Mouse (Mus musculus) natural killer cell, adult 2 months (primary cell): ENCODE results near the gene Hdac11.

ENCODE experiments used
- DNase-seq, 2 experiments: peaks; one replicate each; pipeline ENCODE4 v3.0.0; 2022; ENCODE audit warnings: low spot score in 2 of 2

The Hdac11 gene

DNA sequence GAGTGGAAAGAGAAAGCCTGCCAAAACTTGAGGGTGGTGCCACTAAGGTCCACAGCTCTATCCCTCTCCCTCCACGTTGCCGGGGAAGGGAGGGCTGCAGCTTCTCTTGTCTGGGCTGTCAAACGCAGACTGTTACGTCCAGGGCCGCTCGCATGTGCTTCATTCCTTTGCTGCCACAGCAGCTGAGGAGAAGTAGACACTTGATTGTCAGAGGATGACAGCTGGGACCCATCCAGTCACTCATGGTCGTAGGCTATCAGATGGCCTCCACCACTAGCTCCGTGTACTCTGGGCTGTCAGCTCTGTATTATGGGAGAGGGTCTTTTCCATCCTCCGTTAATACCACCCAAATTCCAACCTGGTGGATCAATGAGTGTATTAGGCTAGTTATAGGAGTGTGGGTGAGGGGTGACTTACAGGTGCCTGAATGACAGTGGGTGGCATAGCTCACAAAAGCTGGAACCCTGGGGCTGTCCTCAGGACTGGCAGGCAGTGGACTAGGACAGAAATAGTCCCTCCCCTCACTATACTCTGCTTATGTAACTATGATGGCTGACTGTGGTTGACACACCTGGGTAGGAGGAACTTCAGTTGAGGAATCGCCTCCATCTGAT is 19.0 kb upstream of the Hdac11 start:
- DNase-seq = no peak

DNA sequence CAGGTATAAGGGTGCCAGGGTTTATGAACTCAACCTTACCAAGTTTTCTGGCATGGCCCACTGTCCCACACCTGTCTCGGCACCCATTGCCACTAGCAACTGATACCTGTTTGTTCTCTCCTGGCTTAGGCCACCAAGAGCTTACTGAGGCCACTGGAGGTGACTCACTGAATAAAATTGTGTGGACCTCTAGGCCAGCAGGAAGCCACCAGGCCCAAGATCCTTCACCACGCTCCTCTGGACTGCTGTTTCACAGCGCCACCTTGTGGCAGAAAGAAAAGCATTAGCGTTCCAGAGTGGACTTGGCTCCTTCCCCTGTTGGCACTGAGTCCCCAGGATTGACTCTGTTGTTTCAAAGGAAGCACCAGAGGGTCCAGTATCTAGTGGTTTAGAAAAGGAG is 16.6 kb upstream of the Hdac11 start:
- DNase-seq = peak; percentile 64 to 72

DNA sequence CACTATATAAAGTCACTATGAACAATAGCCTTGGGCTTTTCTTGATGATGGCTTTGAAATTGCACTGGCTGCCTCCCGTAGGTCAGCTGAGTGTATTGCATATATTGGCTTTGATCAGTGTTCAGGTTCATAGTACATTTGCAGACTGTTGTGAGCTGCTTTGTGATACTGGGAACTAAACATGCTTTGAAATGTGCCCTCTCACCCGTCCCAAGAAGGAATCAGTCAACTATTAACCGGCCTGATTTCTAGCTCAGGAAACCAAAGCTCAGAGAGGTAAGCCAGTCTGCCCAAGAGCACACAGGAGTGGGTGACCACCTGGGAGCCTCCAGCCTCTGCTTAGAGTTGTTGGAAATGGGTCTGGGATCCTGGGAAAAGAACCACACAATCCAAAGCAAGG is 11.4 kb upstream of the Hdac11 start:
- DNase-seq = no peak

- no peak for DNase-seq
These were observed 10.9 kb upstream of the Hdac11 start for GRCm38 (mm10) chr6:91145572-91145971.

DNA sequence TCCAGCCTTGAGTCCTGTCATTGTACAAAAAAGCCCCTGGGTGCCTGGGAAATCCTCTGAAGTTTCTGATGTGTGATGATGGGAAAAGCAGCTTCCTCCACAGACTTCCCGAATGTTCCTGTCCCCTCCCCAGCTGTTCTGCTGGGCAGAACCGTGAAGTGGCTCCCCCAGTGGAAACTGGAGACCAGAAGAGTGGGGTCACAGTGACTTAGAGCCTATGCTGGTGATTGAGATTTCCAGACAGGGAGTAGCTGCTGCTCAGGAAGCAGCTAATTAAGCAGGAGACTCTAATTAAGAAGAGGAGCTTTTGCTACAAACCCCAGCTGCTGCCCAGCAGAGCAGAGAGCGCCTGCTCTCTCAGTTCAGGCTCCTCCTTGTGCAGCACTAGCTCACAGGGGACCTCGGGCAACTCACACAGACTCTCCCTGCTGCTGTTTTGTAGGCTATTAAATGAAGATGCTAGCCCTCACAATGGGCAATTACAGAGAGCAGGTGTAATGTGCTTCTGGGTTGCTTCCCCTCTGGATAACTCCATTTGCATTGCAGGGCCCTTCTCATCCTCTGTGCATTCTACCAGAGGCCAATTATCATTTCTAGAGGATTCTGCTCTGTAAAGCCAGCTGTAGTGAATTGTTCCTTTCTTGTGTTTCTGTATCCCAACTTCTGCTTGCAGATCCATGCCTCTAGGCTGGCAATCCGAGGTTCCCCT is 9.9 kb upstream of the Hdac11 start:
- DNase-seq = no peak

DNA sequence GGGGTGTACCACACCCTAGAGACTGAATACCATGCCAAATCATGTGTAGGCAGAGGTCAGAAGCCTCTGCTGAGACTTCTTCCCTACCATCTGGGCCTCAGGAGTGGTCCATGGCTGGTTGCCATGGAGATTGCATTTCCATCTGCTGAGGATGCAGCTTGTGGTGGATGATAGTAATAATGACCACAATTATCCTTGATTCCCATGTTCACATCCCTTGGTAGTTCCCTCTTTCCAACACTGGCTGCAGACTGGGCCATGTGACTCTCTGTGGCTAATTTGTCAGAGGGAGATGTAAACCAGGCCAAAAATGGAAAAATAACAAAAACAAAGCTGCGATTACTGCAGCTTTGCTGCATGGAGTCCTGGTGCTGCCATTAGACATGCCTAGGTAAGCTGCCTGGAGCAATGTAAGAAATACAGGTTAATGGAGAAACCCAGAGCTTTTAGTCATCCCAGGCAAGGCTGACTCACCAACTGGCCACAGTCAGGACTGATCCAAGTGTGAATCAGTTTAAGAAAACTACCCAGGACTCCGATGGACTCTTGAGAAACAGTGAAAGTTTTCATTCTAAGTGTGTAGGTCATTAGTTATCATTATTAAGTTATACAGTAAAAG is 9.2 kb upstream of the Hdac11 start:
- no peak for DNase-seq

GRCm38 (mm10) chr6:91152892-91153548 is 3.4 kb upstream of the Hdac11 start:
- DNase-seq = no peak

DNA sequence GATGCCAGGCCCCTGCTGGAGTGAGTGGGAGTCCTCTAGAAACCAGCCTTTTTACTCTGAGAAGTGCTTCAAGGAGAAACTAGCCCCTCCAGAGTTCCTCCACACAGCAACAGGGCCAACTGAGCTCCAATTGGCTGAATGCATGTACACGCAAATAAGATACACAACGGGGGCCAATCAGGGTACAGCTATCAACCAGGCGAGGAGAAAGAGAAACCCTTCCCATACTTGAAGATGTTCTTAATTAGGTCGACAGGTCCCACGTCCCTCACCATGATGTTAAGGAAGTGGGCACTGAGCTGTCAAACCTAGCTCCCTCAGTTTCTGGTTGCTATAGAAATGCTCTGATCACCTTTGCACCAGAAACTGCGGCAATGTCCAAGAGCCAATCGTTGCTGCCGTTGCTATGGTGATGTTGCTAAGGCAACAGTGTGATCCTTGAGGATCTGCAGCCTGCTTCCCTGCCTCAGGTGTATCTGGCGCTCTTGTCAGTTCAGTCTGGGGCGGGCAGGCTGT is 2.9 kb upstream of the Hdac11 start:
- DNase-seq = peak; percentile 10 to 16

DNA sequence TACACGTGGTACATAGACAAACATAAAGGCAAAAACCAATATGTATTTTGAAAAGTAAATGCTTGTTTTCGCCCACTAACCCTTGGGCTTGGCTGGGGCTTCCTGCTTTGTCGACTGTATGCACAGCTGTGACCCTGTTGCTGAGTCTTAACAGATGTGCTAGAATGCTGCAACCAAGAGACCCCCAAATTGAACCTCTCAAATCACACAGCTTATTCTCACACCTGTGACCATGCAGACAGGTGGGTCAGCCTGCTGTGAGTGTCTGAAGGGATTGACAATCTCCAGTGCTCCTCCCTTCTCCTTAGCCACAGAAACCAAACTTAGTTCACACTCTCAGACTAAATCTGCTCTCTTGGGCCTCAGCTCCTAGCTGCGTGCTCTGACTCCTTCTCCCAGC is 1.8 kb upstream of the Hdac11 start:
- no peak for DNase-seq

DNA sequence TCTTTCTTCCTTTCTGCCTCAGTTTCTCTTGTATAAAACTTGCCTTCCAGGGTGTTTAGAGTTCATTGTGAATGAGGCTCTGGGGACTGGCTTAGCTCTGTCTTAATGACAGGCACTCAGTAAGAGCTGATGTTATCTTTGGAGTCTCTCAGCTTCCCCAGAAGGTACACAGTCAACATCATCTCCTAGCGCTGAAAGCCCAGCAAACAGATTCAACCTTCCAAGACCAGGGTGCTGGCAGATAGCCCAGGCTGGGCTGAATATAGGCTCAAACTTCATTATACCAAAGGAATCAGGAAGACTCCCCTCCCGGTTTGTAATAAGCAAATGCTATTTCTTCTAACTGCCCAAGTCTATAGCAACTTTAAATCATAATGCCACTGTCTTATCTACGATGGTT is 1.2 kb upstream of the Hdac11 start:
- no peak for DNase-seq

DNA sequence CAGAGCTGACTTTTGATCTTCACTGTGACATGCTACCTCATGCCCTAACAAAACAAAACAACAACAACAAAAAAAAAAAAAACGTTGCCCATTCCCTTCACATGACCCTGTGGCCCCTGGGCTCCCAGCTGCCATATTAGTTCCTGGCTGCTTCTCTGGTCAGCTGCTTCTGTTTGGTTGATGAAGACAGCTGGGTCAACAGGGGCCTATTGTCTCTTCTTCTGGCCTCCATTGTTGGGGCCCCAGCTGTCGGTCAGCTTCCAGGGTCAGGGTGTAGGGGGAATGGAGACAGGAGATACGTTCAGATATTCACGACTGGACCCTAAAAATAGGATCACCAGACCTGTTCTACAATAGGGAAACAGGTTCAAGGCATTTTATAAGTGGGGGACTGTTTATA is 403 bp upstream of the Hdac11 start:
- no peak for DNase-seq

- no peak for DNase-seq
These were observed 739 bp downstream of the Hdac11 start for GRCm38 (mm10) chr6:91157237-91157570.

GRCm38 (mm10) chr6:91159047-91159446 is 2.6 kb downstream of the Hdac11 start:
- DNase-seq = no peak

DNA sequence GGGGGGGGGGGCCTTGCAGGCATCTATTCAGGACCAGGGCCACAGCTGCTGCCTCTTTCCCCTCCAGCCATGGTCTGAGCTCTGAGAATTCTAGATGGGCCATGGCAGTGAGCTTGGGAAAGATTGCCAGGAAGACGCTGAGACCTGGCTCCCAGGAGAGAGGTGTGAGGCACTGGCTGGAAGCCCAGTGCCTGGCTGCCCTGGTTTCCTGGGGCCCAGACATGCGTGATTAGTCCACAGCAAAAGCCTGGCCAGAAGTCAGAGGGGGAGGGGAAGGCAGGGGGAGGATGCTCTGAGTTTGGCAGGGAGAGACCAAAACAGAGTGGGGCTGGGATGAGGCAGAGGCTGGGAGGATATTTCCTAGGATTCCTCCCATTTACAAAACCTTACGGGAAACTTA is 3.9 kb downstream of the Hdac11 start:
- no peak for DNase-seq

DNA sequence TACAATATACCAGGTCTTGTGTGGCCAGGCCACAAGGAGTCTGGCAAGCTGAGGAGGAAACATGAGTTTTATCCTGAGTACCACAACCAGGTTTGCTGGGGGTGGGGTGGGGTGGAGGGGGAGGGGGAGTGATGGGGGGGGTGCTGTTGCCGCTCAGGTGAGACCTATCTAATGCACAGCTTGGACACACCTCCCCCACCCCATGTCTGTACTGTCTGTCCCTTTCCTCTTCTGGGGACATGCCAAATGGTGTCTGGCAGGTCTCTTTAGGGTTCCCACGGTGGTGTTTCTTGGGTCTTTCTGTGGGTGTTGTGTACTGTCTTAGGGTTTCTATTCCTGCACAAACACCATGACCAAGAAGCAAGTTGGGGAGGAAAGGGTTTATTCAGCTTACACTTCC is 4.5 kb downstream of the Hdac11 start:
- no peak for DNase-seq

DNA sequence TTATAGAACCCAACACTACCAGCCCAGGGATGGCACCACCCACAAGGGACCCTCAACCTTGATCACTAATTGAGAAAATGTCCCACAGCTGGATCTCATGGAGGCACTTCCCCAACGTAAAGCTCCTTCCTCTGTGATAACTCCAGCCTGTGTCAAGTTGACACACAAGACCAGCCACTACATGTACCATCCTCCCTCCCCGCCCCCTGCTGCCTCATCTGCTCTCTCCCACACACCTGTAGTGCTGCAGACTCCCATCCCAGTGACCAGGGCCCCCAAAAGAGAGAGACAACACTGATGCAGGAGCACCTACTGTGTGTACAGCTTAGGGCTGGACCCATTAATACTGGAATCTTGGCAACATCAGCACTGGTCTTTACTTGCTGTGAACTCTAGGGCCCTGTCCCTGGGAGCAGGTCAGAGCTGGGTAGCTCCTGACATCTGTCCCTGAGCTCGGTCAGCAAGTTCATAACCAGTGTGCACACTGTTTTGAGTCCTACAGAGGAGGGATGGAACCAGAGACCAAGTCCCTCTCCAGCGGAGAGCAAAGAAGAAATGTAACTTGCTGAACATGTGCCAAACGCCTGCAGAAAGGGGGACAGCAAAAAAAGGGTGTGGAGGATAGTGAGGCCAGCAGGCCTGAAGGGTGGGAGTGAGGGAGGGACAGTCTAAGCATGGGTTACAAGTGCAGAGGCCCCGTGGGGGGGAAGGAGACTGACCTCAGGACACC is 5.2 kb downstream of the Hdac11 start:
- DNase-seq = no peak

GRCm38 (mm10) chr6:91162314-91162713 is 5.8 kb downstream of the Hdac11 start:
- no peak for DNase-seq

DNA sequence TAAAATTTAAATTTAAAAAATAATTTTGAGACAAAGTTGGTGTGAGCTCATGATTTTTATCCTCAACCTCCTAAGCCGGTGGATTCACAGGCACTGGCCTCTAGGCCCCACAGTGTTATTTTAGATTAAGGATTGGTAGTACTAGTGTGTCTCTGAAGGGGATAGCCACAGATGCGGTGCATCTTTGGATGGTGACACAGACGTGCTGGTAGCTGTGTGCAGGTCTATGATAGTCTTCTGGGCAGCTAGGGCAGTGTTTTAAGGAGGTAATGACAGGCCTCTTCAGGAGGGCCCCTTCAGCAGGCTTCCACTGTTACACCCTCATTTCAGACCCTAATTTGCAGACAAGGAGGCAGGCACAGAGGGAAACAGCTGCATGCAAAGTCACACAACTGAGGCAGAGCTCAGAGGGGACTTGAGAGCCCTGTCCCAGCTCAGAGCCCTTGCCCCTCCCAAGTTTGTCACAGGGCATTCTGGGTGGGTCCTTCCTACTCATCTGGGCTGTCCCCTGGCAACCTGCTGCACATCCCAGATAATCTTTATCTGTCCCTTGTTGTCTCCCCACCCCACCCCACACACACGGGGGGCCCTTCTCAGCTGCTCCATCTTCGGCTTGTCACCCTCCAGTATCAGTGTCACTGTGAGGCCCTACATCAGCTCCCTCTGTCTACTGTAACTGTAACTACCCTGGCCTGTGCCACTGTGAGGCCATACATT is 6.9 kb downstream of the Hdac11 start:
- DNase-seq = no peak

DNA sequence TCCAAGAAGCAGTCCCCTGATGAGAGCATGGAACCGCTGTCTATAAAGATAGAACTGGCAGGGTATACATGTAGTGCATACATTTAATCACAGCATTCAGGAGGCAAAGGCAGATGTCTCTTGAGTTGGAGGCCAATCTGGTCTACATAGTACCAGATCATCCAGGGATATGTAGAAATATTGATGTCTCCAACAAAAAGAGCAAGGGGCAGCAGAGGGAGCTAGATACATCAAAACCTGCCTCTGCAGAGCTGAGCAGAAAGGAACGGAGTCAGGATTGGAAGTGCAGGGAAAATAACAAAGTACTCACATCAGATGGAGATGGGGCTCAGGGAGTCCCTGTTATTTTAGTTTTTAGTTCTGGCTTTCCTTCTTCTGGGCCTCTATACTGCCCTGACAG is 8.1 kb downstream of the Hdac11 start:
- DNase-seq = no peak

DNA sequence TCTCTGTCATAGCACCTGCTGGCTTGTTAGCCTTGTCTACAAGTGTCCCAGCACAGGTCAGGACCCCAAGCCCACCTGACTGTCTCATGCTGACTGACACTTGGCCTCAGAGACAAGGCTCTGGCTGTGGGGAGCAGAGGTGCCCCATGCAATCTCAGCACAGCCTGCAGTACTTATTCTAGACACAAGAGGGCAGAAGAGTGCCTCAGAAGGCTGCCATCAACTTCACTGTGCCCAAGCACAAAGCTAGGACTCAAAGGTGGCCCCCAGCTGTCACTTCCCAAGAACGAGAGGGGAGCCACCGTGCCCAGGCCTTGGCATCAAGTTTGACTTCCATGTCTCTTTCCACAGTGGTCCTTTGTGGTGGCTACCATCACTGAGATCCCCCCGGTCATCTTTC is 8.7 kb downstream of the Hdac11 start:
- peak; percentile 24 to 37 for DNase-seq

GRCm38 (mm10) chr6:91167828-91168227 is 11.4 kb downstream of the Hdac11 start:
- no peak for DNase-seq
